Mouse (Mus musculus) urinary bladder, adult 2 months (tissue): ENCODE measurements around the gene Gm49358. TPM values are rescaled to one million over a fixed set of nuclear protein-coding genes. Genes with fewer than 3 reads are reported as not detected.

ENCODE experiments used
- DNase-seq: peaks from one replicate; pipeline ENCODE4 v3.0.0; 2022; ENCODE audit warnings: low spot score
- polyA plus RNA-seq: library from polyadenylated mRNA; depleted of rRNA; stranded (reverse); fragments of >200 nt; gene quantifications from 2 replicates; pipeline ENCODE4 v1.2.3, GENCODE M21; 2012

Gm49358 gene
- polyA plus RNA-seq, 1 experiment = not detected

- peak; percentile 94 for DNase-seq
Measured at GRCm38 (mm10) chr10:86778398-86779116, 14.8 kb downstream of the Gm49358 start, which contains the start of gene Nt5dc3. Gene Nt5dc3 (plus strand): TSS chr10:86779005.

- DNase-seq = peak; percentile 32
Measured at GRCm38 (mm10) chr10:86779117-86779755, 15.5 kb downstream of the Gm49358 start.

DNA sequence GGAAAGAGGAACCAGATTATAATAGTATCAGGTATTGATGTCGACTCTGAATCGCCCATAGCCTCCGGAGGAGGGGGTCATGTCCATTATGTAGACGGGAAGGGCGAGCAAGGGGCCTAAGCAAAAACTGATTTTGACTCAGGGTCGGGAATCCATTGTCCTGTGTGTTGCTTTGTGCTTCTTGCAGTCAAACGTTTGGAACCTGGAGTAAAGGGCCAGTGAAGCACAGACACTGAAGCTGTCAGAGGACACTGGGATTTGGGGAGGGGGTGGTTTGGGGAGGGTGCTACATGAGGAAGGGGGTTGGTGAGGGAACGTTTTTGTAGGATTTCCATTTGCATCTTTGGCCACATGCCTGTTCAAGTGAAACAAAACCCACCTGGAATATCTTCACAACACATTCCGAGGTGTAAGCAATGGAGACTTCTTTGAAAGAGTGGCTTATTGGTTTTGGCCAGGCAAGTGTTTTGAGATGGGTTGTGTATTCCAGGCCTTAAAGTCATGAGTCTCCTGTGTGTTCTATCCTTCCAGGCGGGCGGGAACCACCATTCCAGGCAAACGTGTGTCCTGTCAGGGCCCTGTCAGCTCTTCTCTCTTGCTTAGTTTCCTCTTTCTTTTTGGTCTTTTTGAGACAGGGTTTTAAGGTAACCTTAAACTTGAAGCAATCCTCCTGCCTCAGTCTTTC, 16.2 kb downstream of the Gm49358 start:
- no peak for DNase-seq

DNA sequence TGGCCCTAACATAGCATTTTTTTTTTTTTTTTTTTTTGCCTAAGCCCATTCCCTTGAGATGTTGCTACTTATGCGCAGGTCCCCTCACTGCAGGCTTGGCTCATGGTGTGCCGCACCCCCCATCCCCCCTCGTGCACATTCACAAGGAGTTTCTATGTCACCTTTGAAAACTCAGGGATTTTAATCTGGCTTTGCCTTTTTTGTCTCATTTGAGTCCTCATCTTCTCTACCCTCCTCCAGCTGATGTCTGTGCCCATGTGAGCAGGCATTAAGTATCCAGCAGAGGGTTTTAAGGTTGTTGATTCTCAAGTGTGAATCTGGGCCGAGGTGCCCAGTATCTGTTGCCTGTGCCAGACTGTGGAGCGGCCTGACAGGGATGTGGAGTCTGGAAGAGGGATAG, 17.9 kb downstream of the Gm49358 start:
- DNase-seq = no peak

DNA sequence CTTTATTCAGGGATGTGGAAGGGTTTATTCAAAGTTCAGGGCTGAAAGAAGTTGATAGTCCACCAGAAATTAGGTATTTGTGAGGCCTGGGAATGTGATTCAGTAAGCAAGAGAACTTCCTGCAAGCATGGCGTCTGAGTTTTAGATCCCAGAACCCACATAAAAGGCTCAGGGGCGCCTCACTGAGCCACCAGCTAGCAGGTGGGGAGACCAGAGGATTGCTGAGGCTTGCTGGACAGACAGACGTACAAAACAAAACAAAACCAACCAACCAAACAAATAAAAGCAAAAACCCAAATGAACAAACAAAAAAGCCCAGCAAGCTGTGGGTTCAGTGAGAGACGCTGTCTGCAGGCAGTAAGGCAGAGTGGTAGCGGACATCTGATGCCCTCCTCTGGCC, 18.9 kb downstream of the Gm49358 start:
- DNase-seq = no peak

DNA sequence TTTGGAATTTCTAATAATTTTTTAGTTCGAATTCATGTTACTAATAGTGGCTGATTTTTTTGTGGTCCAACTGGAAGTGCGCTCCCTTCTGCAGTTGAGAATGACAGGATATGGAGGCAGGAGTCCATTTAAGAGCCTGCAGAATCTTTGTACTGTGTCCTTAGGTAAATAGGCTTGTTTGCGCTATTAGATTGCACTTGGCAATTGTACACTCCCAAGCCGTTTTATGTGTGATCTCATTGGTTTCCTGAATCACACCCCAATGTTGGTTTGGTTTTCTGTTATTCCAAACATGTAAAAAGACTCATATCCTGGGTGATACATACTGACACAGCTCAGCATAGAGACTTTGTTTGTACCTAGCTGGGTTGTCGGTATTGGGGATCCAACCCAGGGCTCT, 19.8 kb downstream of the Gm49358 start:
- no peak for DNase-seq

- no peak for DNase-seq
Measured at GRCm38 (mm10) chr10:86784126-86784675, 20.4 kb downstream of the Gm49358 start.

DNA sequence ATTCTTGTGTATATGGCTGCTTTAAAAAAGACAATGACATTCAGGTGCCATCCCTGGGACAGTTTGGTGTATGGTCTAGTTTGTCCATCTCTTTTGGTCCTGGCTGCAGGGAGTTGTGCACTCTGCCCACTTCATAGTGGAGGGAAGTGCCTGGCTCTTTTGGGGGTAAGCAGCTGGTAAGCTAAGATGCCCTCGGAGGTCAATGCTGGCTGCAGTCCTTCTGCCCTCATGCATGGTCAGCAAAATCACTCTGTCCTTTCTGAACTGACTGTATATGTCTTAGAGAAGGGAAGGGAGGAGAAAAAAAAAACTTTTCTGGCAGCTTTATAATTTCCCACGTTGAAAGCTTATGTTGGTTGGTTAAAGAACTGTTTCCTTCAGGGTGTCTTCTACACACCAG, 21.6 kb downstream of the Gm49358 start:
- no peak for DNase-seq

GRCm38 (mm10) chr10:86786083-86786482, 22.3 kb downstream of the Gm49358 start:
- DNase-seq = no peak

DNA sequence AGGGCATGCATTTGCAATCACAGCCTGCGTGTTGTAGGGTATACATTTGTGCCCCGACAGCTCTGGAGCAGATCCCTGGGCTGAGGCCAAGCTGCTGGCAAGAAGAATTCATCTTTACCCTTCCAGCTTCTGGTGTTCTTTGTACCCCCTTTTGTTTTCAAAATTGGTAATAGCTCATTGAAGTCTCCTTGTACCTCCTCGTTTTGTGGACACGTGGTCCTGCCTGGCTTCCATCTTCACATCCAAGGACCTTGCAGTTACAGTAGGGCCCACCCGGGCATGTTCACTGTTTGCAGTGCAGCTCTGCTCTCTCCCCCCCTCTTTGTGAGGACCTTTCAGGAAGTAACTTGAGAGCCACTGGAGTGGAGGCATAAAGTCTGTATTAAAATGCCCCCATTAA, 24.4 kb downstream of the Gm49358 start:
- DNase-seq = no peak

DNA sequence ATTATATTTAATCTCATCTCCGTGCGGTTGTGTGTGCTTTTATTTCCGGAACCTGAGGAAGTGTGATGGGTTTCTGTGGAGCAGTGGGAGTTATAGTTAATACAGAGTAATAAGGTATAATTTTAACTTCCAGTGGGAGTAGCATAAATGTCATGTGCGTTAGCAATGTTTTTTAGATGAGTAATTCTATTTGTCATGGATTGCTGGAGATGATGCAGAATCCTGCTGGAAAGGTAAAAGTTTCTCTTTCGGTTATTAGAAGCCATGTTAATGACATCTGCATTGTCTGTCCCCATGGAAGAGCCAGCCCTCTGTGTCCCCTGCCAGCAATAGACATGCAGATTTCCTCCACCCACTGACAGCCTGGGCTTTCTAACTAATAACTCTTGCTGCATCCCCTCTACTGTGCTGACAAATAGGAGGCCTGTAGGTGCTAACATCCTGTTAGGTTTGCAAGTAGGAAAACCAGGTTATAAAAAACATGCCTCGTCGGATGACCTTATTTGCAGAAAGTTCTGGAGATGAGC, 25.4 kb downstream of the Gm49358 start:
- no peak for DNase-seq

GRCm38 (mm10) chr10:86791507-86792184, 27.9 kb downstream of the Gm49358 start:
- DNase-seq = no peak

GRCm38 (mm10) chr10:86793509-86793951, 29.8 kb downstream of the Gm49358 start:
- DNase-seq = no peak

DNA sequence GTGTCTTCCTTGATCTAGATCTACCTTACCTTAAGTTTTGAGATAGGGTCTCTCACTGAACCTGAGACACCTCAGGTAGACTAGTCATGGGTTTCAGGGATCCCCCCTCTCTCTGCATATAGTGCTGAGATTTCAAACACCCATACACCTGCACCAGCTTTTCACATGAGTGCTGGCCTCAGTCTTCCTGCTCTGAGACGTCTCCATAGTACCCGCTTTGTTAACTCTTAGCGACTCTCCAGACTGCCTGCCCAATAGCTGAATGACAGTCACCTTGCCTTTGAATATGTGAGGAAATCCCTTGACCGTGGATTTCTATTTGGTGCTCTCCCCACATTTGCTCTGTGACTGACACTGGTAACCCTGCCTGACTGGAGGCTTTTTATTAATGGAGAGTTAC, 30.4 kb downstream of the Gm49358 start:
- DNase-seq = no peak

- DNase-seq = no peak
Measured at GRCm38 (mm10) chr10:86794794-86795535, 31.2 kb downstream of the Gm49358 start.

- no peak for DNase-seq
Measured at GRCm38 (mm10) chr10:86796073-86796741, 32.4 kb downstream of the Gm49358 start.

GRCm38 (mm10) chr10:86807362-86807761, 43.6 kb downstream of the Gm49358 start:
- DNase-seq = no peak

GRCm38 (mm10) chr10:86808013-86808758, 44.4 kb downstream of the Gm49358 start:
- no peak for DNase-seq

- DNase-seq = no peak
Measured at GRCm38 (mm10) chr10:86810000-86810399, 46.2 kb downstream of the Gm49358 start.

- DNase-seq = no peak
Measured at GRCm38 (mm10) chr10:86810612-86811011, 46.8 kb downstream of the Gm49358 start.
